Mouse (Mus musculus): ENCODE measurements around the gene Vmn2r75. TPM values are rescaled to one million over a fixed set of nuclear protein-coding genes. Genes with fewer than 3 reads are reported as not detected.
"Not testable (repeated sequence)": the region's sequence is repeated elsewhere in the genome, so short reads cannot be mapped to it uniquely, and the experiment has no call there.

The Vmn2r75 gene
- polyA plus RNA-seq (2014; fragmentation: Nextera tagmentation; extraction: Ambion mirVana): not detected in 2 replicates

GRCm38 (mm10) chr7:86171678-86172077 is at the start of gene Vmn2r75:
Vmn2r75 (minus strand) TSS chr7:86171778.
- H3K36me3 ChIP-seq (ENCODE audit: control insufficient read depth, insufficient read depth, low read length); ATAC-seq (ENCODE audit: insufficient number of reproducible peaks, insufficient read depth, low FRiP score, low read depth); H3K27me3 ChIP-seq (ENCODE audit: control insufficient read depth, insufficient read depth, low read length); H3K4me2 ChIP-seq (replicated peaks; ENCODE audit: low read depth, low read length); H3K9me3 ChIP-seq (ENCODE audit: control insufficient read depth, low read depth, low read length); H3K27ac ChIP-seq (ENCODE audit: low read length); H3K4me3 ChIP-seq (ENCODE audit: low read depth, low read length); H3K9ac ChIP-seq (replicated peaks; ENCODE audit: low read depth, low read length); H3K4me1 ChIP-seq (ENCODE audit: control insufficient read depth, insufficient read depth, low read length): not testable (repeated sequence)
- WGBS: 60% methylated on average over 1 of the region's 1 CpGs

- H3K4me3 ChIP-seq (ENCODE audit: low read depth, low read length): no peak overlapping the region
- no peaks in the 10 kb centered on the region for H3K27me3 ChIP-seq (ENCODE audit: control insufficient read depth, insufficient read depth, low read length)
- no peaks in the 10 kb centered on the region for H3K36me3 ChIP-seq (ENCODE audit: control insufficient read depth, insufficient read depth, low read length)
- ATAC-seq (ENCODE audit: insufficient number of reproducible peaks, insufficient read depth, low FRiP score, low read depth): no peak
- no peak overlapping the region for H3K9ac ChIP-seq (replicated peaks; ENCODE audit: low read depth, low read length)
- no peak overlapping the region for H3K27ac ChIP-seq (ENCODE audit: low read length)
- H3K9me3 ChIP-seq (ENCODE audit: control insufficient read depth, low read depth, low read length): no peaks in the 10 kb centered on the region
- H3K4me2 ChIP-seq (replicated peaks; ENCODE audit: low read depth, low read length): no peak overlapping the region
- H3K4me1 ChIP-seq (ENCODE audit: control insufficient read depth, insufficient read depth, low read length): no peaks in the 10 kb centered on the region
Observed at GRCm38 (mm10) chr7:86211345-86211744, 39.8 kb upstream of the Vmn2r75 start.

Other genes starting within 250 kb of the Vmn2r75 start
- not detected in 2 replicates for gene Vmn2r74, start 210.1 kb downstream of the Vmn2r75 start, polyA plus RNA-seq (2014; fragmentation: Nextera tagmentation; extraction: Ambion mirVana)
- gene Vmn2r76, start 74.5 kb upstream of the Vmn2r75 start, polyA plus RNA-seq (2014; fragmentation: Nextera tagmentation; extraction: Ambion mirVana): not detected in 2 replicates
- not detected in 2 replicates for gene Olfr310, start 105.4 kb upstream of the Vmn2r75 start, polyA plus RNA-seq (2014; fragmentation: Nextera tagmentation; extraction: Ambion mirVana)
- not detected in 2 replicates for gene Olfr309, start 141.9 kb upstream of the Vmn2r75 start, polyA plus RNA-seq (2014; fragmentation: Nextera tagmentation; extraction: Ambion mirVana)
- not detected in 2 replicates for gene Olfr308, start 153.9 kb upstream of the Vmn2r75 start, polyA plus RNA-seq (2014; fragmentation: Nextera tagmentation; extraction: Ambion mirVana)
- not detected in 2 replicates for gene Olfr307, start 165.8 kb upstream of the Vmn2r75 start, polyA plus RNA-seq (2014; fragmentation: Nextera tagmentation; extraction: Ambion mirVana)
- gene Olfr305, start 195.2 kb upstream of the Vmn2r75 start, polyA plus RNA-seq (2014; fragmentation: Nextera tagmentation; extraction: Ambion mirVana): not detected in 2 replicates
- not detected in 2 replicates for gene Olfr304, start 214.9 kb upstream of the Vmn2r75 start, polyA plus RNA-seq (2014; fragmentation: Nextera tagmentation; extraction: Ambion mirVana)
- gene Olfr303, start 226.0 kb upstream of the Vmn2r75 start, polyA plus RNA-seq (2014; fragmentation: Nextera tagmentation; extraction: Ambion mirVana): not detected in 2 replicates
- gene Olfr301, start 232.1 kb upstream of the Vmn2r75 start, polyA plus RNA-seq (2014; fragmentation: Nextera tagmentation; extraction: Ambion mirVana): not detected in 2 replicates

Measured in stomach, embryonic 14.5 days (tissue).